ENCODE assay signal across 9 mouse cellular contexts in the genomic region with DNA sequence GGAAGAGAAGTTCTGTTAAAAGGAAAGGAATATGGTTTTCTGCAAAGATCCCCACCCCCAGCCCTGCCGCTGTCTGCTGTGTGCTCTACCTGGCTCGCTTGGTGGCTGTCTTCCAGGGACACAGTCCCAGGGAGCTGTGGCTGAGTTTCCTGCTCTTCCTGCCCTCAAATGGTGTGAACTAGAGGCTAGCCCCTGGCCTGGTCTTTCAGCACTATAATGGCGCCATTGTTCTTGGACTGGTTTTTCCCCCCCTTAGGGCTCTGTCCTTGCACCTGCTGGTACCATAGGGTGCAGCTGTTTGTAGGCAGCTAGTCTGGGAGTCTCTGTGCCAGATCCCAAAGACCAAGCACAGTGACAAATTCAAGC. TPM values are rescaled to one million over a fixed set of nuclear protein-coding genes. Genes with fewer than 3 reads are reported as not detected.
DNase-seq lines count a peak whose midpoint lies in the region; ATAC-seq and TF ChIP-seq lines count a peak whose summit lies in the region.
"Had no signal": no experiment of that assay in that cellular context is flagged by ENCODE, and none has a peak within 500 bp of the region (broad histone marks: within the 10 kb centered on the region; RNA-seq: fewer than 3 reads in every experiment).

No protein-coding gene starts in this region.

- H3K36me3 ChIP-seq in neural tube, embryonic 11.5 days (ENCODE audit: control insufficient read depth, insufficient read depth, low read length) = peaks cover 6% of the 10 kb centered on the region; the same call in 1 of the 2 replicates
- peaks cover 30% of the 10 kb centered on the region for H3K36me3 ChIP-seq in forebrain, embryonic 13.5 days (ENCODE audit: poor library complexity, severe bottlenecking)
- H3K36me3 ChIP-seq in hindbrain, postnatal 0 days (ENCODE audit: insufficient read depth, low read length) = peaks cover 8% of the 10 kb centered on the region; the same call in 1 of the 2 replicates
- peaks cover 11% of the 10 kb centered on the region; the same call in 1 of the 2 replicates for H3K36me3 ChIP-seq in neural tube, embryonic 14.5 days (ENCODE audit: control insufficient read depth, insufficient read depth, low read length)

- H3K4me3 ChIP-seq in neural tube, embryonic 11.5 days (ENCODE audit: low read depth, low read length) = no peak overlapping the region
- H3K4me3 ChIP-seq in forebrain, embryonic 13.5 days = no peak overlapping the region
- H3K4me3 ChIP-seq in hindbrain, postnatal 0 days (ENCODE audit: low read length) = no peak overlapping the region
- H3K4me3 ChIP-seq in neural tube, embryonic 14.5 days (ENCODE audit: low read depth, low read length) = no peak overlapping the region
- H3K4me3 ChIP-seq: liver, embryonic 12.5 days had no signal

- no peaks in the 10 kb centered on the region for H3K9me3 ChIP-seq in neural tube, embryonic 11.5 days (ENCODE audit: control insufficient read depth, low read length)
- no peaks in the 10 kb centered on the region for H3K9me3 ChIP-seq in forebrain, embryonic 13.5 days (replicated peaks)
- H3K9me3 ChIP-seq in hindbrain, postnatal 0 days (ENCODE audit: low read length) = no peaks in the 10 kb centered on the region
- H3K9me3 ChIP-seq in neural tube, embryonic 14.5 days (ENCODE audit: control insufficient read depth, low read length) = no peaks in the 10 kb centered on the region
- H3K9me3 ChIP-seq: liver, embryonic 12.5 days had no signal

- no peak for DNase-seq in neural tube, embryonic 11.5 days (ENCODE audit: low spot score)
- no peak for DNase-seq in neural tube, embryonic 10.5 days (ENCODE audit: extremely low spot score, low spot score)
- peak; percentile 46 for DNase-seq in hindbrain, postnatal 0 days (ENCODE audit: low spot score)
- DNase-seq in urinary bladder, postnatal 25 days (ENCODE audit: low spot score) = no peak
- DNase-seq in adrenal gland, adult 8-10 months = no peak

- ATAC-seq in neural tube, embryonic 11.5 days (ENCODE audit: insufficient read depth, low FRiP score, low TSS enrichment) = peak; percentile 70
- no peak for ATAC-seq in forebrain, embryonic 13.5 days
- peak; percentile 43 for ATAC-seq in hindbrain, postnatal 0 days
- ATAC-seq in neural tube, embryonic 14.5 days (ENCODE audit: low read depth) = peak; percentile 36
- no peak for ATAC-seq in megakaryocyte progenitor cell, adult 5-6 weeks (replicated peaks; ENCODE audit: poor library complexity)
- ATAC-seq: liver, embryonic 12.5 days had no signal

- H3K4me1 ChIP-seq in neural tube, embryonic 11.5 days (ENCODE audit: control insufficient read depth, insufficient read depth, low read length) = peaks cover 16% of the 10 kb centered on the region; the same call in 1 of the 2 replicates
- H3K4me1 ChIP-seq in forebrain, embryonic 13.5 days = peaks cover 56% of the 10 kb centered on the region
- peaks cover 23% of the 10 kb centered on the region; the same call in 1 of the 2 replicates for H3K4me1 ChIP-seq in hindbrain, postnatal 0 days (ENCODE audit: insufficient read depth, low read length)
- peaks cover 34% of the 10 kb centered on the region for H3K4me1 ChIP-seq in neural tube, embryonic 14.5 days (ENCODE audit: control insufficient read depth, insufficient read depth, low read length)
- H3K4me1 ChIP-seq: liver, embryonic 12.5 days had no signal

- no peak for TF ChIP-seq CTCF in hindbrain, postnatal 0 days (IDR thresholded peaks at IDR 0.05; ENCODE audit: low read depth)

- 73% methylated on average over 3 of the region's 3 CpGs for WGBS in neural tube, embryonic 11.5 days
- WGBS in forebrain, embryonic 13.5 days = 76% methylated on average over 3 of the region's 3 CpGs
- WGBS in hindbrain, postnatal 0 days = 35% methylated on average over 3 of the region's 3 CpGs
- 49% methylated on average over 3 of the region's 3 CpGs for WGBS in neural tube, embryonic 14.5 days

- no peaks in the 10 kb centered on the region for H3K27me3 ChIP-seq in neural tube, embryonic 11.5 days (ENCODE audit: control insufficient read depth, insufficient read depth, low read length)
- no peaks in the 10 kb centered on the region for H3K27me3 ChIP-seq in forebrain, embryonic 13.5 days
- no peaks in the 10 kb centered on the region for H3K27me3 ChIP-seq in hindbrain, postnatal 0 days (ENCODE audit: insufficient read depth, low read length)
- H3K27me3 ChIP-seq in neural tube, embryonic 14.5 days (ENCODE audit: control insufficient read depth, insufficient read depth, low read length) = no peaks in the 10 kb centered on the region
- H3K27me3 ChIP-seq: liver, embryonic 12.5 days had no signal

- no peak overlapping the region for H3K9ac ChIP-seq in neural tube, embryonic 11.5 days (ENCODE audit: low read length)
- H3K9ac ChIP-seq in forebrain, embryonic 13.5 days = no peak overlapping the region
- H3K9ac ChIP-seq in hindbrain, postnatal 0 days (replicated peaks; ENCODE audit: low read length) = no peak overlapping the region
- no peak overlapping the region for H3K9ac ChIP-seq in neural tube, embryonic 14.5 days (replicated peaks; ENCODE audit: low read depth, low read length)
- H3K9ac ChIP-seq: liver, embryonic 12.5 days had no signal

- no peak overlapping the region; the same call in 1 of the 2 replicates for H3K27ac ChIP-seq in neural tube, embryonic 11.5 days (ENCODE audit: low read depth, low read length)
- peak overlapping the region; percentile 62 for H3K27ac ChIP-seq in forebrain, embryonic 13.5 days
- peak overlapping the region; percentile 57 for H3K27ac ChIP-seq in hindbrain, postnatal 0 days
- peak overlapping the region; percentile 63 for H3K27ac ChIP-seq in neural tube, embryonic 14.5 days (ENCODE audit: low read depth, low read length)
- H3K27ac ChIP-seq: liver, embryonic 12.5 days had no signal

- H3K4me2 ChIP-seq in neural tube, embryonic 11.5 days (ENCODE audit: low read depth) = no peak overlapping the region
- no peak overlapping the region for H3K4me2 ChIP-seq in forebrain, embryonic 13.5 days
- H3K4me2 ChIP-seq in hindbrain, postnatal 0 days (ENCODE audit: low read depth, low read length) = no peak overlapping the region
- peak overlapping the region; percentile 7; the same call in 1 of the 2 replicates for H3K4me2 ChIP-seq in neural tube, embryonic 14.5 days (ENCODE audit: low read depth, low read length)
- H3K4me2 ChIP-seq: liver, embryonic 12.5 days had no signal

RNA-seq across cellular contexts. Expression of a gene that starts 50.9 kb away (rescaled TPM):
- polyA plus RNA-seq in neural tube, embryonic 11.5 days (2014; fragmentation: Nextera tagmentation; extraction: Ambion mirVana) = 12.1 and 12.5 TPM in 2 replicates
- polyA plus RNA-seq in forebrain, embryonic 13.5 days (2015; fragmentation: Nextera tagmentation; extraction: Ambion mirVana) = 10.2 and 10.3 TPM in 2 replicates
- total RNA-seq in hindbrain, postnatal 0 days (2014; rRNA removed) = 33.0 and 39.6 TPM in 2 replicates
- 6.2 and 6.8 TPM in 2 replicates for polyA plus RNA-seq in hindbrain, postnatal 0 days (2015; fragmentation: Nextera tagmentation; extraction: Ambion mirVana)
- 16.8 and 19.1 TPM in 2 replicates for polyA plus RNA-seq in neural tube, embryonic 14.5 days (2014; fragmentation: Nextera tagmentation; extraction: Ambion mirVana)
- 1.8 and 1.9 TPM in 2 replicates for total RNA-seq in megakaryocyte progenitor cell, adult 5-6 weeks (2015)
- total RNA-seq in megakaryocyte progenitor cell, adult 5-6 weeks (2017) = 0.64 and 1.7 TPM in 2 replicates
- 10 to 100 TPM in 3 of 4 experiments, 1 to 10 TPM in 1; 7.6 to 16.8 (median 13.6) TPM for total RNA-seq in adrenal gland, adult 8-10 months (2022)

Comparison
In these comparisons a context has a peak if more than half of its experiments do, and no peak if none do; other contexts are left out.
1. ATAC-seq: peak in neural tube, embryonic 11.5 days (single experiment), hindbrain, postnatal 0 days (single experiment) and neural tube, embryonic 14.5 days (single experiment); none in forebrain, embryonic 13.5 days (single experiment) and megakaryocyte progenitor cell, adult 5-6 weeks (single experiment).